ENCODE assay signal across 25 mouse cellular contexts in genomic region chr6:122539564-122539963, GRCm38 (mm10). TPM values are rescaled to one million over a fixed set of nuclear protein-coding genes. Genes with fewer than 3 reads are reported as not detected.
"Had no signal": no experiment of that assay in that cellular context is flagged by ENCODE, and none has a peak within 500 bp of the region (broad histone marks: within the 10 kb centered on the region; RNA-seq: fewer than 3 reads in every experiment).

No protein-coding gene starts in this region.

- H3K4me3 ChIP-seq: megakaryocyte, embryonic 14.5 days; midbrain, embryonic 13.5 days; midbrain, embryonic 15.5 days; neural tube, embryonic 12.5 days; stomach, embryonic 15.5 days had no signal

- H3K4me2 ChIP-seq: lung, embryonic 14.5 days; midbrain, embryonic 11.5 days; midbrain, embryonic 13.5 days; midbrain, embryonic 15.5 days; neural tube, embryonic 12.5 days; stomach, embryonic 15.5 days had no signal

- DNase-seq: lung, adult 18-20 months; lung, embryonic 14.5 days; lung, postnatal 10 days; lung, postnatal 36 days; right cerebral cortex, postnatal 25 days; thymus, adult 2 months; thymus, postnatal 25 days; thymus, postnatal 4 days had no signal

- H3K9me3 ChIP-seq: midbrain, embryonic 13.5 days; midbrain, embryonic 15.5 days; neural tube, embryonic 12.5 days; stomach, embryonic 15.5 days had no signal

- H3K9ac ChIP-seq: liver, embryonic 14.5 days; lung, embryonic 14.5 days; midbrain, embryonic 13.5 days; midbrain, embryonic 15.5 days; neural tube, embryonic 12.5 days; stomach, embryonic 15.5 days had no signal

- H3K4me1 ChIP-seq: megakaryocyte, embryonic 14.5 days; midbrain, embryonic 13.5 days; midbrain, embryonic 15.5 days; neural tube, embryonic 12.5 days; stomach, embryonic 15.5 days had no signal

- H3K36me3 ChIP-seq: midbrain, embryonic 13.5 days; midbrain, embryonic 15.5 days; neural tube, embryonic 12.5 days; stomach, embryonic 15.5 days had no signal

- ATAC-seq: midbrain, embryonic 13.5 days; midbrain, embryonic 15.5 days had no signal

- H3K27me3 ChIP-seq: megakaryocyte, embryonic 14.5 days; midbrain, embryonic 13.5 days; midbrain, embryonic 15.5 days; neural tube, embryonic 12.5 days; stomach, embryonic 15.5 days had no signal

- H3K27ac ChIP-seq: liver, embryonic 14.5 days; macrophage; midbrain, embryonic 13.5 days; midbrain, embryonic 15.5 days; neural tube, embryonic 12.5 days; stomach, embryonic 15.5 days; stomach, postnatal 0 days had no signal

RNA-seq across cellular contexts. Expression of gene Aicda, which starts 14.0 kb away (rescaled TPM):
- total RNA-seq: megakaryocyte progenitor cell, adult 5-6 weeks; monocyte, adult 5-6 weeks had no signal
- polyA plus RNA-seq: liver, embryonic 14.5 days; liver, embryonic 16.5 days; lung, embryonic 14.5 days; lung, embryonic 16.5 days; midbrain, embryonic 11.5 days; stomach, postnatal 0 days; testis, adult 2 months; urinary bladder, adult 2 months had no signal

RNA-seq across cellular contexts. Expression of gene Mfap5, which starts 33.9 kb away (rescaled TPM):
- total RNA-seq: megakaryocyte progenitor cell, adult 5-6 weeks; monocyte, adult 5-6 weeks; neutrophil, adult 5-6 weeks had no signal
- polyA plus RNA-seq: macrophage had no signal

RNA-seq across cellular contexts. Expression of gene Rimklb, which starts 41.0 kb away (rescaled TPM):
- total RNA-seq: megakaryocyte progenitor cell, adult 5-6 weeks; monocyte, adult 5-6 weeks had no signal
- polyA plus RNA-seq: macrophage; spleen, adult 2 months had no signal
